Mouse (Mus musculus) embryo, embryonic 10.5 days (tissue): ENCODE measurements at regions not wholly inside any gene's neighbourhood (a gene's known extent, or its start where the extent isn't known, plus 50 kb on each side); places are given as distances from the start of the nearest gene placed in this dataset.
A peak's percentile ranks its signal among the peaks of the same experiment; 100 is the strongest.

Experiments
- DNase-seq: peaks from one replicate; pipeline ENCODE4 v3.0.0-alpha.2; 2015; ENCODE audit warnings: low spot score

DNA sequence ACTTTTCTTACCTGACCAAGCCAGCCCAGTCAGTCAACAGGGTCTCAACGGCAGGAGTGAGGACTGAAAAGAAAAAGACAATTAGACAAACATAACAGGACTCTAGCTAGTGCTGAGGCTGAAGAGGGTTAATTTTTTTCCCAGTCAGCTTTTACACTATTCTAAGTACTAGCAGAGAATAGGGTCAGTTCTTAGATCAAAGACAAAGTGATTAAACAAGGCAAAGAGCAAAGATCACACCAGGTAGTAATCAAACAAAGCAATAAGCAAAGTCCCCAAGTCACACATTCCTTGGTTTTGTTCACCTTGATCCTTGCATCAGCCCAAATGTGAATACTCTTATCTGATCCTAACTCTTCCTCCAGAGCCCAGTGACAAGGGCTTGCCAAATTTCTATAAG lies 267.8 kb upstream of the Tsc22d2 start:
- DNase-seq = no peak

DNA sequence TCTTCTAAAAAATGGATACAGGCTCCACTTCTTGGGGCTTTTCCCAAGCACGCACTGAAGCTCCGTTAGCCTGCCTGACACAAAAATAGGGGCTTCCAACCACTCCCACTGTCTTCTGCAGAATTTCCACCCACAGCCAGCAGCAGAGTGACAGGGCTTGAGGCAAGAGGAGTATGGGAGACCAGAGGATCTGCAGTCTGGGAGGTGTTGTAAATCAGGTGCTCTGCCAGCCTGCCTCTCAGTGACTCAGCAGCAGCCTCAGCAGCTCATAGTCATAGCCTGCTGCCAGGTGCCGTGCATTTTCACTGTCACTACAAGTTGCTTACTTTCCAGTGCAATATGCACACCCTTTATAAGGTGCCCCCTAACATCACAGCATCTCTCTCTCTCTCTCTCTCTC lies 261.4 kb upstream of the Tsc22d2 start:
- DNase-seq = no peak

DNA sequence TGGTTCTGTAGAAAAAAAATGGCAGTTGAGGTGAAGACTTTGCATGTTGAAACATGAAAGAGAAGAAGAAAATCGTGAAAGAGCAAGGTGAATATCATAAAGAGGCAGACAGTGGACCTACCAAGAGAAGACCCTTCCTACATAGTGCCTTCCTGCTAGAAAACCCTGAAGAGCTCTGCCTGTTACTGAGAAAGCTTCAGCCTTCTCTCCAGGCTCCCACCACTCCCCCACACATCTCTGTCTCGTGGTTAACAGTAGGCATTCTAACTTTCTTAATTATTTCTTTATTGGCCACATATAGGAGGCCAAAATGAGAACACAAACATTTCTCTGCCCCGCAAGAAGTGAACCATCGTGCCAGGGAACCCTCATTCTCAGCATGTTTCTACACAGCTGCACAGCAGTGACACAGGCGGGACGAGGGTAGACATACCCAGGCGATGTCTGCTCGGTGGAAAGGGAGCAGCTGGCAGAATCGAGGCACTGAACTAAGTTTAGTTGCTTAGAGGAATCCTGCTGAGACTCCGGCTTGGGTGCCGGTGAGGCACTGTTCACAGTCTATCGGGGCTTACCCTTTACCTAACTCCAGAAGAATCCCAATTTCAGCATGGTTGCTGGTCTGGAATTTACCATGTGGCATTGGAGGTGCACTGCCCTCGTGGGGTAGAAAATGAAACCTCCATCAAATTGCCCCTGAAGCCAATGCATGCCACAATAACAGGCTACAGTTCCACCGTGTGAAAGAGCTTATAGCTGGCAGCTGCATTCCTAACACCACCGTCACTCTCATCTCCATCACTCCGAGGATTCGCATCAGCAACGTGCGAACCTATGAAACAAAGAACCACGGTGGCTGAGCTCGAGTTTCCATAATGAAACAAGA lies 260.4 kb upstream of the Tsc22d2 start:
- DNase-seq = no peak

GRCm38 (mm10) chr3:58159384-58159783 lies 255.1 kb upstream of the Tsc22d2 start:
- peak; percentile 74 for DNase-seq

GRCm38 (mm10) chr3:58162238-58162637 lies 252.3 kb upstream of the Tsc22d2 start:
- DNase-seq = no peak

DNA sequence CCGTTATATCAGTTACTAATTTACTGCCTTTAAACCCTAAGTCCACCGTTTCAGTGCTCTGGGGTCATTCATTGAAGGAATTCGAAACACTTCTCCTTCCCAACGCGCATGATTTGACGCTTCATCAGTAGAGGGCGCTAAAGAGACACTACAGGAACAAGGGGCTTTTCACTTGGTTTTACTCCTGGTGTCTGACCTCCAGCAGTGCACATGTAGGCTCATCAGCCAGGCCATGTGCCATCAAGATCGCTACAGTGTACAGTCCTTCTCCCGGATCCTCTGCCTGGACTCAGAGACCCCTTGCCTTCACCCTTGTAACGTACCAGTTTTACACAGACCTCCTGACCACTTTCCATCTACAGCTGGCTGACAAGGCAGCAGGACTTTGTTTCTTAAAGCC lies 250.7 kb upstream of the Tsc22d2 start:
- peak; percentile 95 for DNase-seq

- no peak for DNase-seq
Measured at GRCm38 (mm10) chr3:58166628-58167027, 247.9 kb upstream of the Tsc22d2 start.

DNA sequence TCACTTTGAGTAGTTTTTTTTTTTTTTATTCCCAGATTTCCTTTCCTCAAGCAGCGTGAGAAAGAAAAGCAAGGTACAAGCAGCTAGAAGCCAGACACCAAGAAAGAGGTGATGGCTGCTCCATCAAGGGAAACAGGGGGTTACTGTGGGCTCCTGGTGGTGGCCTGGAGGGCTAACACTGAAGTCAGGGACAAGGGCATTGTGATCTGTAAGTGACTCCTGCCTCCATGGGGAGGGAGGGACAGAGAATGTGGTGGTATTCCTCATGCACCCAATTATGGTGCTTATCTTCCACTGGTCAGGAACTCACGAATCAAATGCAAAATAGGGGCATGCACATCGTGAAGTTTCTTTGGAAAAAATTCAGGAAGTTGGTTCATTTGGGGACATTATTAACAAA lies 247.4 kb upstream of the Tsc22d2 start:
- DNase-seq = no peak

GRCm38 (mm10) chr3:58167761-58168290 lies 246.7 kb upstream of the Tsc22d2 start:
- no peak for DNase-seq

DNA sequence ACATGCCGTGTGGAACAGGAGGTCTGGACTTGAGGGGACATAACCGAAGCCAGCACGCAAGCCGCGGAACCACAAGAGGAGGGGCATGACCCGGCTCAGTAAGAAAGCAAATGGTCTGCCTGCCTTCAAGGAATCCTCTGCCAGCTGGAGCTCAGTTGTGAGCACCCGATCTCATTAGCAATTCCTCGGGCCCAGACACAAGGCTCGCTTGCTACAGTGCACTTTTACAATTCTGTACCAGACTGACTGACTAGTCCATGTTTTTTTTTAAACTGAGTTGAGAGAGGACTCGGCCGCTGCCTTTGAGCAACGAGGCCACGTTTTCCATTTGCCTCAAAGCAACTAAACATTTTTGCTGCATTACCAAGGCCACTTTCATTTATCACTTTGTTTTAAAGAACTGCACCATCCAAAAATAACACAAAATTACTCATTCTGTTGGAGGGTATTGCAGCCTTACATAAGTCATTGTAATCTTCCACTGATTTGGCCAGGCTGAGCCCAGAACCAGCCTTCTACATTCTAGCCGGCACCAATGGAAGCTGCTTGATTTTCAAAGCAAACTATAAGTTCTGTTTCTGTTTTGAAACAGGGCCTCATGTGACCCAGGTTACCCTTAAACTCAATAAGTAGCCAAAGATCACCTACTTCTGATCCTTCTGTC lies 245.9 kb upstream of the Tsc22d2 start:
- DNase-seq = no peak

DNA sequence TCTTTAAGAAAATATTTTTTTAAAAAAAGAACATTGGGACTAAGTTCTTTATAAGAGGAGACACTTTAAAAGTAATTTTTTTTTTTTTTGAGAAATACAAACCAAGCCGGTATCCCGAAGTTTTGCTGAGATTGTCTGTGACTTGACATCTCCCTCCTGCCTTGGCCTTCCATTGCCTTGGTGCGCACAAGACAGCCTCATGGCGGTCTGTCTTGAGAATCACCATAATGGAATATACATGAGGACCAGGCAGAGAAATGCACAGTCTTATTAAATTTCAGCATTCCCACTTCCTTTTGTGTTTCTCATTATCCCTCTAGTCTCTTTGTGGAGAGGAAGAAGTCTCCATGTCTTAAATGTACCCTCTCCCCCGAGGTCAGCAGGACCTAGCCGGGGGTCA lies 244.7 kb upstream of the Tsc22d2 start:
- no peak for DNase-seq

GRCm38 (mm10) chr3:58172096-58172495 lies 242.4 kb upstream of the Tsc22d2 start:
- DNase-seq = no peak

DNA sequence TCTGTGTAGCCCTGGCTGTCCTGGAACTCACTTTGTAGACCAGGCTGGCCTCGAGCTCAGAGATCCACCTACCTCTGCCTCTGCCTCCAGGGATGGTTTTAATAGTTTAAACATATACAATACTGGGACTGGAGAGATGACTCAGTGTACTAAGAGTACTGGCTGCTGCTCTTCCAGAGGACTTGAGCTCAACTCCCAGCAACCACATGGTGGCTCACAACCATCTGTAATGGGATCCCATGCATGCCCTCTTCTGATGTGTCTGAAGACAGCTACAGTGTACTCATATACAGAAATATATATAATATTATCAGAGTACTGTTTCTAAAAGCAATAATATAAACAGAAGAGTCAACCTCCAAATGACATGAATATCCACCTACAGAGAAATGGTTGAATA lies 240.7 kb upstream of the Tsc22d2 start:
- no peak for DNase-seq

DNA sequence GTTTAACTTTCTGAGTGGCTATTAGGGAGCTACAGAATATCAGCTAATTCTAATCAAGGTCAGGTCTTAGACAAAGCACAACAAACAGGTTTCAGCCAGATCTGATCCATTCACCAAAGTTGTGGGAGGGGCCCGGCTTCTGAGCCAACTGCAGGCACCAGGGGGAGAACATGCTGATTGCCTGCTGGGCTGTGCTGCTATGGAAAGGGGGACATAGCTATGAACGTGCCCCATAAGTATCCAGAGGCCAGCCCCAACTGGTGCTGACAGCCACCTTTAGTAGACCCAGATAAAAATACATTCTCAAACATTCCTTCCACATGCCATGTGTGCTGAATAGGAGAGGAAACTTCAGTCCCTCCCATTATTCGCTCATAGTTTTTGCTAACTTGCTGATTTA lies 232.8 kb upstream of the Tsc22d2 start:
- DNase-seq = no peak

GRCm38 (mm10) chr3:58182299-58182698 lies 232.2 kb upstream of the Tsc22d2 start:
- no peak for DNase-seq

GRCm38 (mm10) chr3:58183279-58183678 lies 231.2 kb upstream of the Tsc22d2 start:
- DNase-seq = no peak

GRCm38 (mm10) chr3:58200462-58200861 lies 214.1 kb upstream of the Tsc22d2 start:
- no peak for DNase-seq

GRCm38 (mm10) chr3:58202816-58203215 lies 211.7 kb upstream of the Tsc22d2 start:
- DNase-seq = no peak

- no peak for DNase-seq
Measured at GRCm38 (mm10) chr3:58203806-58204205, 210.7 kb upstream of the Tsc22d2 start.

GRCm38 (mm10) chr3:58205526-58205925 lies 209.0 kb upstream of the Tsc22d2 start:
- no peak for DNase-seq

- DNase-seq = peak; percentile 15
Measured at GRCm38 (mm10) chr3:58206776-58207398, 207.6 kb upstream of the Tsc22d2 start.

DNA sequence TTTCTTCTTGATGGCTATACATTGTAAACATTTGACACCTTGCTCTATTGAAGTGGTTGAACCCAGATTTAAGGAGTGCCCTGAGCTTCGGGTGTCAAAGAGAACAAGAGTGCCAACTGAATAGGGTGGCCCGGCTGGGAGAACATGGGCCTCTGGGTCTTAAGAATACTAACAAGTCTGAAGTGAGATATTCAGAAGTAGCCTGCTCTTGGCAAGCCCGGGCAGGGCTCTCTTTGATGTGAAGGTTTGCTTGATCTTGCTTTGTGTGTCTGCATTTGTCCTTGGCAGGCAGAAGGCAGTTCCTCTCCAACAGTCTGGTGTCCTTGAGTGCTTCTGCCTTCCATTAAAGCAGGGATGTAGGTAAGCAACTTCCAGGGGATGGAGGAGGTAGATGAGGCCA lies 203.5 kb upstream of the Tsc22d2 start:
- DNase-seq = no peak

DNA sequence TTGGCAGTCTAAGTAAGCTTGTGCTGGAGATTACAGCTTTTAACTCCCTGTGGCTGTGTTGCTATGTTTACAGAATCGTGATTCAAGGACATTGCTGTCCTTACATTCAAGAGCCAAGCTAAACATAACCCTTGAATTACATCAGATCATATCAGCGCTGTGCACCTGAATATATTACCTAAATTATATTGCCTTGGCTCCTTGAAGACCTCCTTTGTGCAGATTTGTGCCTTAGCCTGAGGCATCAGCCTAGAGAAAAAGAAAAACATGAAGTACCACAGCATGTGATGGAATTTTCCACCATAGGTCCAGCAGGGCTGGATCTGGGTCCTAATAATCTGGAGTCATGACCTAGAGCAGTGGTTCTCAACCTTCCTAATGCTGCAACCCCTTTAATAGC lies 189.8 kb upstream of the Tsc22d2 start:
- no peak for DNase-seq
